Mouse (Mus musculus): Measurements from ENCODE around the gene Pard3. TPM values are rescaled to one million over a fixed set of nuclear protein-coding genes. Genes with fewer than 3 reads are reported as not detected.

Gene Pard3
- polyA plus RNA-seq (2014; fragmentation: Nextera tagmentation; extraction: Ambion mirVana) = 16.7 and 27.3 TPM in 2 replicates

- ATAC-seq (ENCODE audit: low FRiP score, low TSS enrichment) (peak; percentile 93), DNase-seq (peak; percentile 91)
- Histone ChIP-seq H3K9ac (replicated peaks; ENCODE audit: low read length) (peak within 1 kb of the TSS; percentile 86), H3K4me1 (ENCODE audit: control insufficient read depth, insufficient read depth, low read length) (peaks cover 19% of the 10 kb centered on the region), H3K36me3 (ENCODE audit: control insufficient read depth, insufficient read depth, low read length) (no peaks in the 10 kb centered on the region), H3K27ac (replicated peaks; ENCODE audit: low read depth, low read length) (peak within 1 kb of the TSS; percentile 92), H3K27me3 (ENCODE audit: control insufficient read depth, insufficient read depth, low read length) (no peaks in the 10 kb centered on the region), H3K4me2 (ENCODE audit: low read length) (peak within 1 kb of the TSS; percentile 72), H3K4me3 (replicated peaks; ENCODE audit: low read depth, low read length) (peak within 1 kb of the TSS; percentile 90), H3K9me3 (ENCODE audit: control insufficient read depth, low read length) (no peaks in the 10 kb centered on the region)
- WGBS = under 1% methylated on average over 93 of the region's 98 CpGs
These were observed at the start of gene Pard3 for GRCm38 (mm10) chr8:127063551-127064360. Pard3 (plus strand) TSS chr8:127063893.

- no peak overlapping the region for H3K4me3 ChIP-seq (replicated peaks; ENCODE audit: low read depth, low read length)
- no peaks in the 10 kb centered on the region for H3K4me1 ChIP-seq (ENCODE audit: control insufficient read depth, insufficient read depth, low read length)
- no peaks in the 10 kb centered on the region for H3K27me3 ChIP-seq (ENCODE audit: control insufficient read depth, insufficient read depth, low read length)
- DNase-seq (no peak), ATAC-seq (ENCODE audit: low FRiP score, low TSS enrichment) (no peak)
- 93% methylated on average over 1 of the region's 1 CpGs for WGBS
- H3K27ac ChIP-seq (replicated peaks; ENCODE audit: low read depth, low read length) = no peak overlapping the region
- no peak overlapping the region for H3K4me2 ChIP-seq (ENCODE audit: low read length)
- no peaks in the 10 kb centered on the region for H3K36me3 ChIP-seq (ENCODE audit: control insufficient read depth, insufficient read depth, low read length)
- H3K9ac ChIP-seq (replicated peaks; ENCODE audit: low read length) = no peak overlapping the region
- H3K9me3 ChIP-seq (ENCODE audit: control insufficient read depth, low read length) = peaks cover 6% of the 10 kb centered on the region; the same call in 1 of the 2 replicates
These were observed 41.9 kb upstream of the Pard3 start for GRCm38 (mm10) chr8:127021830-127022229.

GRCm38 (mm10) chr8:127025256-127025717 lies 38.4 kb upstream of the Pard3 start:
- no peak overlapping the region for H3K9ac ChIP-seq (replicated peaks; ENCODE audit: low read length)
- 85% methylated on average over 11 of the region's 11 CpGs for WGBS

GRCm38 (mm10) chr8:127025775-127026174 lies 37.9 kb upstream of the Pard3 start:
- Histone ChIP-seq H3K27me3 (ENCODE audit: control insufficient read depth, insufficient read depth, low read length) (no peaks in the 10 kb centered on the region), H3K9me3 (ENCODE audit: control insufficient read depth, low read length) (no peaks in the 10 kb centered on the region), H3K4me3 (replicated peaks; ENCODE audit: low read depth, low read length) (no peak overlapping the region), H3K9ac (replicated peaks; ENCODE audit: low read length) (no peak overlapping the region), H3K4me1 (ENCODE audit: control insufficient read depth, insufficient read depth, low read length) (no peaks in the 10 kb centered on the region), H3K36me3 (ENCODE audit: control insufficient read depth, insufficient read depth, low read length) (no peaks in the 10 kb centered on the region), H3K4me2 (ENCODE audit: low read length) (no peak overlapping the region), H3K27ac (replicated peaks; ENCODE audit: low read depth, low read length) (no peak overlapping the region)
- 61% methylated on average over 11 of the region's 11 CpGs for WGBS
- DNase-seq = no peak
- no peak for ATAC-seq (ENCODE audit: low FRiP score, low TSS enrichment)

More at GRCm38 (mm10) chr8:127025256-127025717, 38.4 kb upstream of the Pard3 start:
- H3K4me3 ChIP-seq (replicated peaks; ENCODE audit: low read depth, low read length) = no peak overlapping the region
- no peak overlapping the region for H3K27ac ChIP-seq (replicated peaks; ENCODE audit: low read depth, low read length)
- no peaks in the 10 kb centered on the region for H3K4me1 ChIP-seq (ENCODE audit: control insufficient read depth, insufficient read depth, low read length)
- H3K9me3 ChIP-seq (ENCODE audit: control insufficient read depth, low read length) = no peaks in the 10 kb centered on the region
- no peaks in the 10 kb centered on the region for H3K27me3 ChIP-seq (ENCODE audit: control insufficient read depth, insufficient read depth, low read length)
- ATAC-seq (ENCODE audit: low FRiP score, low TSS enrichment) (no peak), DNase-seq (no peak)
- no peak overlapping the region for H3K4me2 ChIP-seq (ENCODE audit: low read length)
- H3K36me3 ChIP-seq (ENCODE audit: control insufficient read depth, insufficient read depth, low read length) = no peaks in the 10 kb centered on the region

- ATAC-seq (ENCODE audit: low FRiP score, low TSS enrichment) (no peak), DNase-seq (peak; percentile 34)
- H3K4me2 ChIP-seq (ENCODE audit: low read length) = no peak overlapping the region
- no peak overlapping the region for H3K27ac ChIP-seq (replicated peaks; ENCODE audit: low read depth, low read length)
- no peaks in the 10 kb centered on the region for H3K36me3 ChIP-seq (ENCODE audit: control insufficient read depth, insufficient read depth, low read length)
- WGBS = 50% methylated on average over 5 of the region's 5 CpGs
- no peaks in the 10 kb centered on the region for H3K4me1 ChIP-seq (ENCODE audit: control insufficient read depth, insufficient read depth, low read length)
- H3K9ac ChIP-seq (replicated peaks; ENCODE audit: low read length) = no peak overlapping the region
- no peaks in the 10 kb centered on the region for H3K27me3 ChIP-seq (ENCODE audit: control insufficient read depth, insufficient read depth, low read length)
- H3K9me3 ChIP-seq (ENCODE audit: control insufficient read depth, low read length) = no peaks in the 10 kb centered on the region
- no peak overlapping the region for H3K4me3 ChIP-seq (replicated peaks; ENCODE audit: low read depth, low read length)
These were observed 32.2 kb upstream of the Pard3 start for GRCm38 (mm10) chr8:127031476-127031875.

GRCm38 (mm10) chr8:127038928-127039327 lies 24.8 kb upstream of the Pard3 start:
- H3K4me1 ChIP-seq (ENCODE audit: control insufficient read depth, insufficient read depth, low read length) = no peaks in the 10 kb centered on the region
- no peaks in the 10 kb centered on the region for H3K27me3 ChIP-seq (ENCODE audit: control insufficient read depth, insufficient read depth, low read length)
- WGBS = 78% methylated on average over 4 of the region's 4 CpGs
- H3K27ac ChIP-seq (replicated peaks; ENCODE audit: low read depth, low read length) = no peak overlapping the region
- no peak for DNase-seq
- no peak overlapping the region for H3K4me2 ChIP-seq (ENCODE audit: low read length)
- no peaks in the 10 kb centered on the region for H3K36me3 ChIP-seq (ENCODE audit: control insufficient read depth, insufficient read depth, low read length)
- H3K9me3 ChIP-seq (ENCODE audit: control insufficient read depth, low read length) = no peaks in the 10 kb centered on the region
- H3K4me3 ChIP-seq (replicated peaks; ENCODE audit: low read depth, low read length) = no peak overlapping the region
- ATAC-seq (ENCODE audit: low FRiP score, low TSS enrichment) = no peak
- no peak overlapping the region for H3K9ac ChIP-seq (replicated peaks; ENCODE audit: low read length)

- H3K9me3 ChIP-seq (ENCODE audit: control insufficient read depth, low read length) = no peaks in the 10 kb centered on the region
- DNase-seq = no peak
- no peaks in the 10 kb centered on the region for H3K4me1 ChIP-seq (ENCODE audit: control insufficient read depth, insufficient read depth, low read length)
- H3K36me3 ChIP-seq (ENCODE audit: control insufficient read depth, insufficient read depth, low read length) = no peaks in the 10 kb centered on the region
- ATAC-seq (ENCODE audit: low FRiP score, low TSS enrichment) = no peak
- H3K27ac ChIP-seq (replicated peaks; ENCODE audit: low read depth, low read length) = no peak overlapping the region
- H3K4me3 ChIP-seq (replicated peaks; ENCODE audit: low read depth, low read length) = no peak overlapping the region
- no peak overlapping the region for H3K9ac ChIP-seq (replicated peaks; ENCODE audit: low read length)
- 84% methylated on average over 5 of the region's 5 CpGs for WGBS
- H3K27me3 ChIP-seq (ENCODE audit: control insufficient read depth, insufficient read depth, low read length) = no peaks in the 10 kb centered on the region
- no peak overlapping the region for H3K4me2 ChIP-seq (ENCODE audit: low read length)
These were observed 13.7 kb upstream of the Pard3 start for GRCm38 (mm10) chr8:127049996-127050395.

GRCm38 (mm10) chr8:127052132-127052531 lies 11.6 kb upstream of the Pard3 start:
- Histone ChIP-seq H3K4me3 (replicated peaks; ENCODE audit: low read depth, low read length) (no peak overlapping the region), H3K4me2 (ENCODE audit: low read length) (no peak overlapping the region), H3K9ac (replicated peaks; ENCODE audit: low read length) (no peak overlapping the region), H3K4me1 (ENCODE audit: control insufficient read depth, insufficient read depth, low read length) (no peaks in the 10 kb centered on the region), H3K27ac (replicated peaks; ENCODE audit: low read depth, low read length) (no peak overlapping the region), H3K36me3 (ENCODE audit: control insufficient read depth, insufficient read depth, low read length) (no peaks in the 10 kb centered on the region), H3K9me3 (ENCODE audit: control insufficient read depth, low read length) (no peaks in the 10 kb centered on the region), H3K27me3 (ENCODE audit: control insufficient read depth, insufficient read depth, low read length) (no peaks in the 10 kb centered on the region)
- WGBS = 88% methylated on average over 10 of the region's 10 CpGs
- ATAC-seq (ENCODE audit: low FRiP score, low TSS enrichment) (no peak), DNase-seq (no peak)

- H3K4me3 ChIP-seq (replicated peaks; ENCODE audit: low read depth, low read length) = no peak overlapping the region
- H3K27me3 ChIP-seq (ENCODE audit: control insufficient read depth, insufficient read depth, low read length) = no peaks in the 10 kb centered on the region
- H3K4me2 ChIP-seq (ENCODE audit: low read length) = no peak overlapping the region
- no peaks in the 10 kb centered on the region for H3K9me3 ChIP-seq (ENCODE audit: control insufficient read depth, low read length)
- 63% methylated on average over 4 of the region's 4 CpGs for WGBS
- H3K9ac ChIP-seq (replicated peaks; ENCODE audit: low read length) = no peak overlapping the region
- no peaks in the 10 kb centered on the region for H3K4me1 ChIP-seq (ENCODE audit: control insufficient read depth, insufficient read depth, low read length)
- no peaks in the 10 kb centered on the region for H3K36me3 ChIP-seq (ENCODE audit: control insufficient read depth, insufficient read depth, low read length)
- DNase-seq (no peak), ATAC-seq (ENCODE audit: low FRiP score, low TSS enrichment) (no peak)
- no peak overlapping the region for H3K27ac ChIP-seq (replicated peaks; ENCODE audit: low read depth, low read length)
These were observed 8.6 kb upstream of the Pard3 start for GRCm38 (mm10) chr8:127055081-127055480.

All from midbrain, embryonic 14.5 days (tissue).